Mouse (Mus musculus) heart, embryonic 10.5 days (tissue): ENCODE measurements around the gene Ms4a18. TPM values are rescaled to one million over a fixed set of nuclear protein-coding genes. Genes with fewer than 3 reads are reported as not detected.
A peak's percentile ranks its signal among the peaks of the same experiment; 100 is the strongest.
"Not testable (repeated sequence)": the region's sequence is repeated elsewhere in the genome, so short reads cannot be mapped to it uniquely, and the experiment has no call there.

Experiments
- DNase-seq: peaks from one replicate; pipeline ENCODE4 v3.0.0-alpha.2; 2017; ENCODE audit warnings: low spot score
- H3K27ac ChIP-seq: fragments of 300-500 bp; sonication (generic); 2 replicates; pipeline ENCODE4 v1.5.1; 2016; ENCODE audit warnings: mild to moderate bottlenecking
- H3K27me3 ChIP-seq: fragments of 300-500 bp; sonication (generic); 2 replicates; pipeline ENCODE4 v1.6.1; 2016; ENCODE audit warnings: mild to moderate bottlenecking; ENCODE audit not compliant: poor library complexity, insufficient read depth, severe bottlenecking
- H3K36me3 ChIP-seq: fragments of 300-500 bp; sonication (generic); 2 replicates; pipeline ENCODE4 v1.6.1; 2016; ENCODE audit warnings: mild to moderate bottlenecking, moderate library complexity
- H3K4me1 ChIP-seq: fragments of 300-500 bp; sonication (generic); 2 replicates; pipeline ENCODE4 v1.6.1; 2016; ENCODE audit warnings: mild to moderate bottlenecking
- H3K4me3 ChIP-seq: fragments of 300-500 bp; sonication (generic); 2 replicates; pipeline ENCODE4 v1.5.1; 2016; ENCODE audit warnings: mild to moderate bottlenecking, moderate library complexity
- H3K9me3 ChIP-seq: fragments of 300-500 bp; sonication (generic); 2 replicates; pipeline ENCODE4 v1.6.1; 2016; ENCODE audit warnings: mild to moderate bottlenecking, moderate library complexity
- WGBS: fragments of 180-500 bp; shearing (Covaris S2); methylation state at CpG from one replicate; pipeline ENCODE4 v1.1.7; 2016; 5-methylcytosine and 5-hydroxymethylcytosine counted together
- polyA plus RNA-seq: library from polyadenylated mRNA; unstranded; fragments of >200 nt; fragmentation: Nextera tagmentation; extraction: Ambion mirVana; gene quantifications from 2 replicates; pipeline ENCODE4 v1.2.1, GENCODE M21; 2016

Gene Ms4a18
- not detected in 2 replicates for polyA plus RNA-seq

GRCm38 (mm10) chr19:11017891-11018290 lies at the start of gene Ms4a18:
Ms4a18 (minus strand) TSS chr19:11018031.
- Histone ChIP-seq H3K27me3 (no peaks in the 10 kb centered on the region), H3K4me1 (no peaks in the 10 kb centered on the region), H3K9me3 (no peaks in the 10 kb centered on the region), H3K27ac (no peak within 1 kb of the TSS), H3K4me3 (no peak within 1 kb of the TSS), H3K36me3 (no peaks in the 10 kb centered on the region)
- no peak for DNase-seq
- WGBS: 75% methylated on average over 3 of the region's 3 CpGs

- H3K4me1 ChIP-seq: no peaks in the 10 kb centered on the region
- H3K27me3 ChIP-seq: no peaks in the 10 kb centered on the region
- no peaks in the 10 kb centered on the region for H3K9me3 ChIP-seq
- WGBS: 76% methylated on average over 2 of the region's 2 CpGs
- no peak overlapping the region for H3K27ac ChIP-seq
- no peak for DNase-seq
- no peak overlapping the region for H3K4me3 ChIP-seq
- no peaks in the 10 kb centered on the region for H3K36me3 ChIP-seq
These were observed 47.5 kb upstream of the Ms4a18 start for GRCm38 (mm10) chr19:11065202-11065875.

GRCm38 (mm10) chr19:11060900-11061299 lies 43.1 kb upstream of the Ms4a18 start:
- no peaks in the 10 kb centered on the region for H3K9me3 ChIP-seq
- no peaks in the 10 kb centered on the region for H3K27me3 ChIP-seq
- no peak overlapping the region for H3K4me3 ChIP-seq
- no peaks in the 10 kb centered on the region for H3K4me1 ChIP-seq
- no peaks in the 10 kb centered on the region for H3K36me3 ChIP-seq
- no peak overlapping the region for H3K27ac ChIP-seq
- 68% methylated on average over 1 of the region's 1 CpGs for WGBS
- DNase-seq: no peak

GRCm38 (mm10) chr19:11059967-11060366 lies 42.1 kb upstream of the Ms4a18 start:
- Histone ChIP-seq H3K27me3 (no peaks in the 10 kb centered on the region), H3K36me3 (no peaks in the 10 kb centered on the region), H3K4me1 (no peaks in the 10 kb centered on the region), H3K9me3 (no peaks in the 10 kb centered on the region), H3K27ac (no peak overlapping the region), H3K4me3 (no peak overlapping the region)
- DNase-seq: no peak

- H3K9me3 ChIP-seq, H3K36me3 ChIP-seq, H3K27ac ChIP-seq, DNase-seq, H3K27me3 ChIP-seq, H3K4me3 ChIP-seq, H3K4me1 ChIP-seq: not testable (repeated sequence)
- WGBS: 86% methylated on average over 1 of the region's 1 CpGs
These were observed 37.9 kb upstream of the Ms4a18 start for GRCm38 (mm10) chr19:11055700-11056099.

GRCm38 (mm10) chr19:11053277-11053676 lies 35.4 kb upstream of the Ms4a18 start:
- H3K36me3 ChIP-seq: no peaks in the 10 kb centered on the region
- no peaks in the 10 kb centered on the region for H3K27me3 ChIP-seq
- 63% methylated on average over 3 of the region's 3 CpGs for WGBS
- no peak for DNase-seq
- H3K4me3 ChIP-seq: no peak overlapping the region
- 0 out of 2 replicates have a peak, but pooled peaks cover 3% of the 10 kb centered on the region for H3K4me1 ChIP-seq
- H3K27ac ChIP-seq: no peak overlapping the region
- H3K9me3 ChIP-seq: no peaks in the 10 kb centered on the region

- H3K27ac ChIP-seq: no peak overlapping the region
- DNase-seq: no peak
- H3K36me3 ChIP-seq: no peaks in the 10 kb centered on the region
- 0 out of 2 replicates have a peak, but pooled peaks cover 3% of the 10 kb centered on the region for H3K4me1 ChIP-seq
- 77% methylated on average over 5 of the region's 5 CpGs for WGBS
- H3K27me3 ChIP-seq: no peaks in the 10 kb centered on the region
- H3K9me3 ChIP-seq: no peaks in the 10 kb centered on the region
- no peak overlapping the region for H3K4me3 ChIP-seq
These were observed 35.0 kb upstream of the Ms4a18 start for GRCm38 (mm10) chr19:11052877-11053276.

- no peaks in the 10 kb centered on the region for H3K9me3 ChIP-seq
- H3K4me3 ChIP-seq: no peak overlapping the region
- no peak overlapping the region for H3K27ac ChIP-seq
- 59% methylated on average over 2 of the region's 2 CpGs for WGBS
- no peaks in the 10 kb centered on the region for H3K36me3 ChIP-seq
- H3K27me3 ChIP-seq: no peaks in the 10 kb centered on the region
- H3K4me1 ChIP-seq: 0 out of 2 replicates have a peak, but pooled peaks cover 3% of the 10 kb centered on the region
- DNase-seq: no peak
These were observed 32.5 kb upstream of the Ms4a18 start for GRCm38 (mm10) chr19:11050286-11050685.

- Histone ChIP-seq H3K9me3 (no peaks in the 10 kb centered on the region), H3K27me3 (no peaks in the 10 kb centered on the region), H3K36me3 (no peaks in the 10 kb centered on the region), H3K27ac (no peak overlapping the region), H3K4me3 (no peak overlapping the region), H3K4me1 (0 out of 2 replicates have a peak, but pooled peaks cover 7% of the 10 kb centered on the region)
- DNase-seq: no peak
These were observed 31.6 kb upstream of the Ms4a18 start for GRCm38 (mm10) chr19:11049426-11049825.

GRCm38 (mm10) chr19:11048503-11048902 lies 30.7 kb upstream of the Ms4a18 start:
- Histone ChIP-seq H3K27ac (no peak overlapping the region), H3K4me3 (no peak overlapping the region), H3K27me3 (no peaks in the 10 kb centered on the region), H3K36me3 (no peaks in the 10 kb centered on the region), H3K4me1 (0 out of 2 replicates have a peak, but pooled peaks cover 7% of the 10 kb centered on the region), H3K9me3 (no peaks in the 10 kb centered on the region)
- WGBS: 50% methylated on average over 1 of the region's 1 CpGs
- no peak for DNase-seq

GRCm38 (mm10) chr19:11048009-11048408 lies 30.2 kb upstream of the Ms4a18 start:
- Histone ChIP-seq H3K9me3 (no peaks in the 10 kb centered on the region), H3K4me1 (0 out of 2 replicates have a peak, but pooled peaks cover 7% of the 10 kb centered on the region), H3K27me3 (no peaks in the 10 kb centered on the region), H3K4me3 (no peak overlapping the region), H3K36me3 (no peaks in the 10 kb centered on the region), H3K27ac (no peak overlapping the region)
- no peak for DNase-seq
- 73% methylated on average over 6 of the region's 6 CpGs for WGBS

- Histone ChIP-seq H3K4me1 (0 out of 2 replicates have a peak, but pooled peaks cover 4% of the 10 kb centered on the region), H3K27me3 (no peaks in the 10 kb centered on the region), H3K36me3 (no peaks in the 10 kb centered on the region), H3K9me3 (no peaks in the 10 kb centered on the region), H3K4me3 (peak overlapping the region; percentile 53), H3K27ac (peak overlapping the region; percentile 47)
- 5% methylated on average over 40 of the region's 40 CpGs for WGBS
- peak; percentile 86 for DNase-seq
These were observed 27.3 kb upstream of the Ms4a18 start for GRCm38 (mm10) chr19:11044996-11045711.

- DNase-seq: no peak
- 33% methylated on average over 5 of the region's 5 CpGs for WGBS
- Histone ChIP-seq H3K27me3 (no peaks in the 10 kb centered on the region), H3K27ac (peak overlapping the region; percentile 47), H3K4me3 (peak overlapping the region; percentile 53), H3K36me3 (no peaks in the 10 kb centered on the region), H3K4me1 (0 out of 2 replicates have a peak, but pooled peaks cover 4% of the 10 kb centered on the region), H3K9me3 (no peaks in the 10 kb centered on the region)
These were observed 26.8 kb upstream of the Ms4a18 start for GRCm38 (mm10) chr19:11044671-11044995.
